Mouse (Mus musculus) liver, embryonic 11.5 days (tissue): ENCODE data around the gene Snx10. TPM values are rescaled to one million over a fixed set of nuclear protein-coding genes. Genes with fewer than 3 reads are reported as not detected.
A peak's percentile ranks its signal among the peaks of the same experiment; 100 is the strongest.

Source experiments
- ATAC-seq: fragments of 200-750 bp; cut with Nextera tagmentation; replicated peaks from 2 replicates; pipeline ENCODE4 v1.8.0; 2017; ENCODE audit warnings: moderate number of reproducible peaks, mild to moderate bottlenecking, moderate TSS enrichment, moderate library complexity; ENCODE audit not compliant: low FRiP score
- DNase-seq: peaks from one replicate; pipeline ENCODE4 v3.0.0-alpha.2; 2017; ENCODE audit warnings: low spot score
- H3K27ac ChIP-seq: fragments of 300-500 bp; sonication (generic); 2 replicates; pipeline ENCODE4 v1.5.1; 2014; ENCODE audit warnings: mild to moderate bottlenecking, low read depth, low read length, control low read depth
- H3K27me3 ChIP-seq: fragments of 300-500 bp; sonication (generic); replicated peaks from 2 replicates; pipeline ENCODE4 v1.6.1; 2014; ENCODE audit warnings: low read length, mixed read lengths; ENCODE audit not compliant: control insufficient read depth, insufficient read depth
- H3K36me3 ChIP-seq: fragments of 300-500 bp; sonication (generic); 2 replicates; pipeline ENCODE4 v1.6.1; 2014; ENCODE audit warnings: mild to moderate bottlenecking, low read length, moderate library complexity, mixed read lengths; ENCODE audit not compliant: control insufficient read depth, insufficient read depth
- H3K4me1 ChIP-seq: fragments of 300-500 bp; sonication (generic); replicated peaks from 2 replicates; pipeline ENCODE4 v1.6.1; 2014; ENCODE audit warnings: low read length, mixed read lengths; ENCODE audit not compliant: control insufficient read depth, insufficient read depth
- H3K4me2 ChIP-seq: fragments of 300-500 bp; sonication (generic); 2 replicates; pipeline ENCODE4 v1.6.1; 2014; ENCODE audit warnings: mild to moderate bottlenecking, control low read depth, moderate library complexity
- H3K4me3 ChIP-seq: fragments of 300-500 bp; sonication (generic); 2 replicates; pipeline ENCODE4 v1.5.1; 2014; ENCODE audit warnings: low read depth, low read length, control low read depth
- H3K9ac ChIP-seq: fragments of 300-500 bp; sonication (generic); 2 replicates; pipeline ENCODE4 v1.6.1; 2014; ENCODE audit warnings: low read depth, low read length, control low read depth
- H3K9me3 ChIP-seq: fragments of 300-500 bp; sonication (generic); 2 replicates; pipeline ENCODE4 v1.6.1; 2016; ENCODE audit warnings: low read length, inconsistent platforms, mixed read lengths; ENCODE audit not compliant: control insufficient read depth
- WGBS: fragments of 180-500 bp; shearing (Covaris S2); extraction: QIAGEN DNeasy Blood & Tissue Kit; methylation state at CpG from one replicate; pipeline ENCODE4 v1.1.7; 2014; 5-methylcytosine and 5-hydroxymethylcytosine counted together
- polyA plus RNA-seq: library from polyadenylated mRNA; unstranded; fragments of >200 nt; fragmentation: Nextera tagmentation; extraction: Ambion mirVana; gene quantifications from 2 replicates; pipeline ENCODE4 v1.2.1, GENCODE M21; 2014

The Snx10 gene
- polyA plus RNA-seq, 1 experiment from 2014 or later = 8.5 TPM

DNA sequence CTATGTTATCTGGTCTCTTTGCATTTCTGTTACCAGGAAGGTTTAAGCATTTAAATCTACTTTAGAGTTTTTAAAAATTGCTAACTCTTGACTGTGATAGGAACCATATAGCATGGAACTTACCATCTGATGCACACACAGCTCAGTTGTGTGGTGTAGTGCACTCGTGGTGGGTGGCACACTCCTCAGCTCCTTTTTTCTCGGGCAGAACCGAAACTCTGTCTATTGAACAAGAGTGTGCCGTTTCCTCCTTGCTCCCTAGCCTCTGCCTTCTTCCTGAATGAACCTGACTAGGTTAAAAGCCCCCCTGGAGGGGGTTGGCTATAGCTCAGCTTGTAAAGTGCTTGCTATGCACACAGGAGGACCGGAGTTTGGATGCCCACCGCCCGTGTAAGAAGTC is 32.9 kb downstream of the Snx10 start:
- H3K9me3 ChIP-seq = no peaks in the 10 kb centered on the region
- H3K4me2 ChIP-seq = no peak overlapping the region
- WGBS = 92% methylated on average over 7 of the region's 7 CpGs
- ATAC-seq (no peak), DNase-seq (no peak)
- H3K4me3 ChIP-seq = no peak overlapping the region
- H3K27ac ChIP-seq = no peak overlapping the region
- no peaks in the 10 kb centered on the region for H3K27me3 ChIP-seq
- no peak overlapping the region for H3K9ac ChIP-seq
- no peaks in the 10 kb centered on the region for H3K36me3 ChIP-seq
- peaks cover 3% of the 10 kb centered on the region; the same call in 1 of the 2 replicates for H3K4me1 ChIP-seq

DNA sequence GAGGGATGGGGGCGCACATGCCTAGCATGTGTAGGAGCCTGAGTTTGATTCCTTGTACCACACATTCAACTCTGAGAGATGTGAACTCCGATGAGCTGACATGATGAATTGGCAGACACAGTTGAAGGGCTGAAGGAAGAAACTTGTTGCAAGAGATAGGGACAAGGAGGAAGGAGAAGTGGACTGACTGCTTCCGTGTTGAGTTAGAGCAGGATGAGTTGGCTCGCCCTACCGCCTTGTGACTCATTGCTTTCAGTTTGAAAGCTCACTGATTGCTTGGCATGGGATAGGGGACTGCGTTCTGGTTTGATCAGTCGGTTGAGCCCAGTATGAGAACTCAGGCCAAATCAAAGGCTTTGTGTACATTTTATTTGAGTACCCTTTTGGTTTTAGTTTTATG is 34.6 kb downstream of the Snx10 start:
- H3K36me3 ChIP-seq = no peaks in the 10 kb centered on the region
- no peaks in the 10 kb centered on the region for H3K27me3 ChIP-seq
- no peak overlapping the region for H3K9ac ChIP-seq
- no peak overlapping the region for H3K27ac ChIP-seq
- no peaks in the 10 kb centered on the region for H3K9me3 ChIP-seq
- ATAC-seq (no peak), DNase-seq (no peak)
- H3K4me3 ChIP-seq = no peak overlapping the region
- 50% methylated on average over 7 of the region's 7 CpGs for WGBS
- H3K4me2 ChIP-seq = no peak overlapping the region
- H3K4me1 ChIP-seq = peaks cover 3% of the 10 kb centered on the region; the same call in 1 of the 2 replicates

- H3K9ac ChIP-seq = no peak overlapping the region
- no peak overlapping the region for H3K4me3 ChIP-seq
- 68% methylated on average over 14 of the region's 14 CpGs for WGBS
- no peak overlapping the region for H3K27ac ChIP-seq
- no peaks in the 10 kb centered on the region for H3K9me3 ChIP-seq
- H3K27me3 ChIP-seq = no peaks in the 10 kb centered on the region
- no peak overlapping the region for H3K4me2 ChIP-seq
- H3K4me1 ChIP-seq = no peaks in the 10 kb centered on the region
- ATAC-seq (no peak), DNase-seq (no peak)
- H3K36me3 ChIP-seq = no peaks in the 10 kb centered on the region
These were observed 43.3 kb downstream of the Snx10 start for GRCm38 (mm10) chr6:51566771-51567680.

DNA sequence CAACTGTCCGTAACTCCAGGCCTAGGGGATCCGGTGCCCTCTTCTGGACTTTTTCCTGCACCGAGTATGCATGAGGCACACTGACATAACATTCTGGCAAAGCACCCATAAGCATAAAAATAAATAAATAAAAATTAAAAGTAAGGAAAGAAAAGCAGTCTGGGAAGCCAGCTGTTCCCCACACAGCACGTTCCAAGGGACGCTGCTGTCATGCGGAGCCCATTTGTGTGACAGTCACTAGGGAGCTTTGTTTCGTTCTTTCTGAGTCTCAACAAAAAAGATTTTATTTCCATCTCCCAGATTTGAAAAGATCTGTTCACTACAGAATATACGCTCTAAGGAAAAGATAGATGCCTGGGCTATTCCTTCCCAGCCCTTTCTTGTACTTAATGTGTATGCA is 45.4 kb downstream of the Snx10 start:
- WGBS = 90% methylated on average over 8 of the region's 8 CpGs
- DNase-seq = no peak

GRCm38 (mm10) chr6:51573136-51573535 is 49.4 kb downstream of the Snx10 start:
- H3K4me2 ChIP-seq = no peak overlapping the region
- WGBS = 63% methylated on average over 4 of the region's 4 CpGs

More for the DNA sequence above, 45.4 kb downstream of the Snx10 start:
- Histone ChIP-seq H3K27ac (no peak overlapping the region), H3K4me2 (no peak overlapping the region), H3K27me3 (no peaks in the 10 kb centered on the region), H3K4me3 (no peak overlapping the region), H3K36me3 (no peaks in the 10 kb centered on the region), H3K9me3 (no peaks in the 10 kb centered on the region), H3K4me1 (no peaks in the 10 kb centered on the region), H3K9ac (no peak overlapping the region)
- no peak for ATAC-seq

DNA sequence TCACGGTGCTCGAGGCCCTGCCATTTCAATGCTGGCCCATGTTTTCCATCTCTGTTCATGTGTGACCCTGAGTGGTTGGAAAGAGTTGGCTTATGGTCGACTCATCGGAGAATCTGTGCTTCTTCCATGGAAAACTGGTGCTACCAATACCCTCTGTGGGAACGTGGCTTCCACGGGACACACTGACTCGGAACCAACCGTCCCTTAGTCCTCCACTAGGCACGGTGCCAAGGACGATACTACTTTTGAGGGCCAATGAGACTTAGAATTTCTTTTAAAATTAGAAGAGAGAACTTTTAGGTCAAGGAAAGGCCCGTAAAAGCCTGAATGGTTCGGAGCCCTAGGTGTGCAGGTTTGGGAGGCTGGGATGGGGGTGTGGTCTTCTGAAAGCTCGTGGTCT is 50.4 kb downstream of the Snx10 start:
- Histone ChIP-seq H3K9ac (no peak overlapping the region), H3K4me3 (no peak overlapping the region), H3K4me2 (no peak overlapping the region), H3K27me3 (no peaks in the 10 kb centered on the region), H3K4me1 (no peaks in the 10 kb centered on the region; the same call in 1 of the 2 replicates), H3K36me3 (no peaks in the 10 kb centered on the region), H3K27ac (no peak overlapping the region), H3K9me3 (no peaks in the 10 kb centered on the region)
- 83% methylated on average over 13 of the region's 13 CpGs for WGBS
- no peak for DNase-seq
- no peak for ATAC-seq

More at GRCm38 (mm10) chr6:51573136-51573535, 49.4 kb downstream of the Snx10 start:
- no peak for ATAC-seq
- Histone ChIP-seq H3K4me3 (no peak overlapping the region), H3K27ac (no peak overlapping the region), H3K27me3 (no peaks in the 10 kb centered on the region), H3K4me1 (no peaks in the 10 kb centered on the region; the same call in 1 of the 2 replicates), H3K36me3 (no peaks in the 10 kb centered on the region), H3K9ac (no peak overlapping the region), H3K9me3 (no peaks in the 10 kb centered on the region)
- DNase-seq = no peak

- Histone ChIP-seq H3K4me2 (no peak overlapping the region), H3K9me3 (no peaks in the 10 kb centered on the region), H3K27ac (no peak overlapping the region), H3K4me3 (no peak overlapping the region), H3K27me3 (no peaks in the 10 kb centered on the region), H3K4me1 (no peaks in the 10 kb centered on the region; the same call in 1 of the 2 replicates), H3K9ac (no peak overlapping the region), H3K36me3 (peaks cover 2% of the 10 kb centered on the region; the same call in 1 of the 2 replicates)
- ATAC-seq (no peak), DNase-seq (no peak)
- WGBS = 79% methylated on average over 4 of the region's 4 CpGs
These were observed 54.7 kb downstream of the Snx10 start for GRCm38 (mm10) chr6:51578415-51578814.

DNA sequence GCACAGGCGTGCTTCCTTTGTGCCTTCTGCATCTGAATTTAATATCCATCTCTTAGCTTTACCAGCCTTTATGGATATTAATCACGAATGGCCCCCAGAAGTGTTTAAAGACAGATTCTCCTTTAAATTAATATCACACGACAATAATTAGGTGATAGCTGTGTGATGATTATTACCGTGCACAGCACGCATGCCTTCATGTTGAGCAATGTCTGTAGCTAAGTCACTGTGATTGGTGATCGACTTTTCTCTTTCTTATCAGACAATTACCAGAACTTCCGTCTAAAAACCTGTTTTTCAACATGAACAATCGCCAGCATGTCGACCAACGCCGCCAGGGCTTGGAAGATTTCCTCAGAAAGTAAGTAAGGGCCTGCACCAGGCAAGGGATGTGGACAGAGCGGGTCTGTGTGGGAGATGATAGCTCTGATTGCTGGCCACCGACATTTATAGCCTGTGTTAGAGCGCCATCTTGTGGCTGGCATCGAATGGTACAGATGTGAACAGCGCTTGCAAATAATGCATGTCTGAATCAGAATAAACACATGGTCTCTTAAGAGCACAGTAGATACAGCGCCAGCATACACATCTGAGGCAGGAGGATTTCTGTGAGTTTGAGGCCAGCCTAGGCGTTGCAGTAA is 56.5 kb downstream of the Snx10 start:
- no peak overlapping the region for H3K27ac ChIP-seq
- 24% methylated on average over 18 of the region's 18 CpGs for WGBS
- no peaks in the 10 kb centered on the region for H3K9me3 ChIP-seq
- H3K4me1 ChIP-seq = no peaks in the 10 kb centered on the region; the same call in 1 of the 2 replicates
- H3K9ac ChIP-seq = no peak overlapping the region
- H3K27me3 ChIP-seq = no peaks in the 10 kb centered on the region
- peak; percentile 67 for ATAC-seq
- no peak overlapping the region for H3K4me2 ChIP-seq
- H3K36me3 ChIP-seq = peaks cover 2% of the 10 kb centered on the region; the same call in 1 of the 2 replicates
- DNase-seq = peak; percentile 82
- no peak overlapping the region for H3K4me3 ChIP-seq
